Mouse (Mus musculus) E14TG2a.4 (cell line): ENCODE data around the gene Mboat1.

Experiments
- CTCF ChIP-seq: conservative IDR thresholded peaks from 2 replicates; pipeline ENCODE4 v1.5.1; 2014; ENCODE audit warnings: low read length
- NANOG ChIP-seq: IDR thresholded peaks from 2 replicates; pipeline ENCODE4 v1.6.1; 2014; ENCODE audit warnings: borderline replicate concordance, low read length, mixed read lengths
- POU5F1 ChIP-seq: IDR thresholded peaks from 2 replicates; pipeline ENCODE4 v1.6.1; 2014; ENCODE audit warnings: low read length, borderline replicate concordance

GRCm38 (mm10) chr13:30203018-30203417 lies 66.7 kb downstream of the Mboat1 start:
- TF ChIP-seq CTCF (no peak), NANOG (no peak), POU5F1 (no peak)
